Mouse (Mus musculus) hindbrain, postnatal 0 days (tissue): Measurements from ENCODE around the gene Hoxd11. TPM values are rescaled to one million over a fixed set of nuclear protein-coding genes. Genes with fewer than 3 reads are reported as not detected.

Experiments
- ATAC-seq: fragments of 200-750 bp; cut with Nextera tagmentation; 2 replicates; pipeline ENCODE4 v1.8.0; 2017; ENCODE audit warnings: mild to moderate bottlenecking, moderate TSS enrichment, moderate library complexity
- DNase-seq: peaks from one replicate; pipeline ENCODE4 v3.0.0-alpha.2; 2015; ENCODE audit warnings: low spot score
- H3K27ac ChIP-seq: fragments of 300-500 bp; sonication (generic); 2 replicates; pipeline ENCODE4 v1.5.1; 2014; ENCODE audit warnings: mild to moderate bottlenecking
- H3K27me3 ChIP-seq: fragments of 300-500 bp; sonication (generic); 2 replicates; pipeline ENCODE4 v1.6.1; 2014; ENCODE audit warnings: low read length, mixed read lengths; ENCODE audit not compliant: insufficient read depth
- H3K36me3 ChIP-seq: fragments of 300-500 bp; sonication (generic); 2 replicates; pipeline ENCODE4 v1.6.1; 2014; ENCODE audit warnings: low read length, mixed read lengths; ENCODE audit not compliant: insufficient read depth
- H3K4me1 ChIP-seq: fragments of 300-500 bp; sonication (generic); 2 replicates; pipeline ENCODE4 v1.6.1; 2014; ENCODE audit warnings: antibody characterized with exemption, low read length, mixed read lengths; ENCODE audit not compliant: insufficient read depth
- H3K4me2 ChIP-seq: fragments of 300-500 bp; sonication (generic); 2 replicates; pipeline ENCODE4 v1.6.1; 2014; ENCODE audit warnings: low read depth, mild to moderate bottlenecking, low read length, moderate library complexity, mixed read lengths
- H3K4me3 ChIP-seq: fragments of 300-500 bp; sonication (generic); 2 replicates; pipeline ENCODE4 v1.5.1; 2014; ENCODE audit warnings: low read length
- H3K9ac ChIP-seq: fragments of 300-500 bp; sonication (generic); replicated peaks from 2 replicates; pipeline ENCODE4 v1.6.1; 2014; ENCODE audit warnings: mild to moderate bottlenecking, low read length, moderate library complexity, mixed read lengths
- H3K9me3 ChIP-seq: fragments of 300-500 bp; sonication (generic); 2 replicates; pipeline ENCODE4 v1.6.1; 2016; ENCODE audit warnings: low read length, mixed read lengths
- CTCF ChIP-seq: IDR thresholded peaks from 2 replicates; pipeline ENCODE4 v1.5.1; 2016; ENCODE audit warnings: antibody characterized with exemption, control low read depth, low read depth
- WGBS: fragments of 180-500 bp; shearing (Covaris S2); extraction: QIAGEN DNeasy Blood & Tissue Kit; methylation state at CpG from one replicate; pipeline ENCODE4 v1.1.7; 2014; 5-methylcytosine and 5-hydroxymethylcytosine counted together
- polyA plus RNA-seq: library from polyadenylated mRNA; unstranded; fragments of >200 nt; fragmentation: Nextera tagmentation; extraction: Ambion mirVana; gene quantifications from 2 replicates; pipeline ENCODE4 v1.2.1, GENCODE M21; 2015
- total RNA-seq: library from RNA; depleted of rRNA; stranded (reverse); fragments of >200 nt; gene quantifications from 2 replicates; pipeline ENCODE4 v1.2.3, GENCODE M21; 2014

Hoxd11 gene
- total and polyA plus RNA-seq, 2 experiments from 2014 or later: not detected

GRCm38 (mm10) chr2:74682796-74683195 lies 3.4 kb downstream of the Hoxd11 start:
- no peak overlapping the region for H3K4me2 ChIP-seq
- no peak for TF ChIP-seq CTCF

GRCm38 (mm10) chr2:74683471-74683951 lies 4.2 kb downstream of the Hoxd11 start:
- TF ChIP-seq CTCF: no peak
- Histone ChIP-seq H3K9ac (no peak overlapping the region), H3K4me1 (no peaks in the 10 kb centered on the region), H3K4me3 (no peak overlapping the region), H3K9me3 (no peaks in the 10 kb centered on the region; the same call in 1 of the 2 replicates), H3K4me2 (no peak overlapping the region), H3K27ac (no peak overlapping the region), H3K27me3 (peaks cover 94% of the 10 kb centered on the region), H3K36me3 (no peaks in the 10 kb centered on the region)
- WGBS: 2% methylated on average over 18 of the region's 18 CpGs
- no peak for DNase-seq
- ATAC-seq: no peak

More at GRCm38 (mm10) chr2:74682796-74683195, 3.4 kb downstream of the Hoxd11 start:
- DNase-seq: no peak
- under 1% methylated on average over 33 of the region's 51 CpGs for WGBS
- peak overlapping the region; percentile 10 for H3K4me3 ChIP-seq
- no peaks in the 10 kb centered on the region for H3K36me3 ChIP-seq
- ATAC-seq: no peak
- no peaks in the 10 kb centered on the region for H3K4me1 ChIP-seq
- H3K27me3 ChIP-seq: peaks cover 94% of the 10 kb centered on the region
- H3K9ac ChIP-seq: no peak overlapping the region
- no peak overlapping the region for H3K27ac ChIP-seq
- no peaks in the 10 kb centered on the region; the same call in 1 of the 2 replicates for H3K9me3 ChIP-seq

GRCm38 (mm10) chr2:74684106-74684505 lies 4.7 kb downstream of the Hoxd11 start:
- no peak for TF ChIP-seq CTCF
- peaks cover 94% of the 10 kb centered on the region for H3K27me3 ChIP-seq
- no peaks in the 10 kb centered on the region for H3K36me3 ChIP-seq
- H3K4me1 ChIP-seq: no peaks in the 10 kb centered on the region
- no peak overlapping the region for H3K9ac ChIP-seq
- DNase-seq: no peak
- 3% methylated on average over 12 of the region's 12 CpGs for WGBS
- no peak overlapping the region for H3K27ac ChIP-seq
- no peak overlapping the region for H3K4me2 ChIP-seq
- ATAC-seq: no peak
- no peak overlapping the region for H3K4me3 ChIP-seq
- no peaks in the 10 kb centered on the region; the same call in 1 of the 2 replicates for H3K9me3 ChIP-seq

- 12% methylated on average over 4 of the region's 4 CpGs for WGBS
- TF ChIP-seq CTCF: no peak
- no peaks in the 10 kb centered on the region; the same call in 1 of the 2 replicates for H3K9me3 ChIP-seq
These were observed 5.8 kb downstream of the Hoxd11 start for GRCm38 (mm10) chr2:74685059-74685603.

GRCm38 (mm10) chr2:74686301-74686987 lies 7.1 kb downstream of the Hoxd11 start:
- peak; percentile 68 for TF ChIP-seq CTCF
- DNase-seq (peak; percentile 79), ATAC-seq (no peak)
- Histone ChIP-seq H3K27me3 (peaks cover 88% of the 10 kb centered on the region), H3K27ac (no peak overlapping the region), H3K9ac (no peak overlapping the region), H3K9me3 (peaks cover 2% of the 10 kb centered on the region; the same call in 1 of the 2 replicates), H3K4me2 (no peak overlapping the region), H3K4me1 (no peaks in the 10 kb centered on the region), H3K36me3 (no peaks in the 10 kb centered on the region), H3K4me3 (no peak overlapping the region)
- 6% methylated on average over 17 of the region's 17 CpGs for WGBS

More at GRCm38 (mm10) chr2:74685059-74685603, 5.8 kb downstream of the Hoxd11 start:
- Histone ChIP-seq H3K4me3 (no peak overlapping the region), H3K27ac (no peak overlapping the region), H3K36me3 (no peaks in the 10 kb centered on the region), H3K9ac (no peak overlapping the region), H3K4me2 (no peak overlapping the region), H3K27me3 (peaks cover 94% of the 10 kb centered on the region), H3K4me1 (no peaks in the 10 kb centered on the region)
- ATAC-seq (no peak), DNase-seq (no peak)

GRCm38 (mm10) chr2:74686988-74687697 lies 7.8 kb downstream of the Hoxd11 start:
- Histone ChIP-seq H3K4me2 (no peak overlapping the region), H3K9ac (no peak overlapping the region), H3K27ac (no peak overlapping the region), H3K4me3 (no peak overlapping the region), H3K9me3 (peaks cover 3% of the 10 kb centered on the region; the same call in 1 of the 2 replicates), H3K36me3 (no peaks in the 10 kb centered on the region), H3K27me3 (peaks cover 88% of the 10 kb centered on the region), H3K4me1 (no peaks in the 10 kb centered on the region)
- 2% methylated on average over 27 of the region's 27 CpGs for WGBS
- ATAC-seq: no peak
- no peak for TF ChIP-seq CTCF
- DNase-seq: no peak
